Comparison of ENCODE assay signal across 33 mouse cellular contexts in the genomic region with DNA sequence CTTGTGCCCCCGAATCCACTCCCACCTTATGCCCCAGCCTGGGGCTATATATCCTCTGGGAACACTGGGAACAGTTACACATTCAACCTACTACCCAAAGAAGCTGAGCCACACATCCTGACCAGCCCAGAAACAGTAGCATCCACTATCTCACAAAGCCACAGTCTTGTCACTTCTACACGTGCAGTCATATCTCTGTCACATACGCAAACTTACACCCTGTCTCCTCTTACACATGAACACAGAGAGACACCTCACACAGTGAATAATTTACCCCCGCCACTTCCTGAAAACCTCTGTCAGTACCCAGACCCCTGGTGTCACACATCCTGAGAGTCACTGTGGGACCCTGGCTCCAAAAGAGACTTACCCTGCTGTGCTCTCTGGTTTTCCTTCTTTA. TPM values are rescaled to one million over a fixed set of nuclear protein-coding genes. Genes with fewer than 3 reads are reported as not detected.
A peak's percentile ranks its signal among the peaks of the same experiment; 100 is the strongest.
DNase-seq lines count a peak whose midpoint lies in the region; ATAC-seq lines count a peak whose summit lies in the region.
"Had no signal": no experiment of that assay in that cellular context is flagged by ENCODE, and none has a peak within 500 bp of the region (broad histone marks: within the 10 kb centered on the region; RNA-seq: fewer than 3 reads in every experiment).

No protein-coding gene starts in this region.

- H3K27me3 ChIP-seq in liver, embryonic 13.5 days: no peaks in the 10 kb centered on the region
- H3K27me3 ChIP-seq: forebrain, embryonic 15.5 days; limb, embryonic 12.5 days; midbrain, embryonic 15.5 days had no signal

- no peaks in the 10 kb centered on the region; the same call in 1 of the 2 replicates for H3K9me3 ChIP-seq in liver, embryonic 13.5 days (replicated peaks)
- H3K9me3 ChIP-seq: forebrain, embryonic 15.5 days; heart, embryonic 13.5 days; hindbrain, embryonic 10.5 days; limb, embryonic 12.5 days; midbrain, embryonic 15.5 days had no signal

- intact Hi-C loops in heart, postnatal 36 days (cut with DNase I): no loop called here

- ATAC-seq in common myeloid progenitor, adult 5-6 weeks (replicated peaks; ENCODE audit: low read depth, poor library complexity, severe bottlenecking): peak; percentile 20; the same call in 1 of the 2 replicates
- peak; percentile 88 for ATAC-seq in liver, embryonic 13.5 days (ENCODE audit: low read depth)
- peak; percentile 74 for ATAC-seq in megakaryocyte progenitor cell, adult 5-6 weeks (replicated peaks; ENCODE audit: poor library complexity)
- ATAC-seq: forebrain, embryonic 15.5 days; intestine, embryonic 16.5 days; lung, postnatal 0 days; midbrain, embryonic 15.5 days had no signal

- peaks cover 39% of the 10 kb centered on the region for H3K4me1 ChIP-seq in liver, embryonic 13.5 days (replicated peaks)
- H3K4me1 ChIP-seq: forebrain, embryonic 15.5 days; heart, embryonic 13.5 days had no signal

- H3K9ac ChIP-seq in liver, embryonic 13.5 days: peak overlapping the region; percentile 61
- H3K9ac ChIP-seq: forebrain, embryonic 15.5 days; heart, embryonic 13.5 days; limb, embryonic 12.5 days; midbrain, embryonic 15.5 days had no signal

- peak overlapping the region; percentile 38 for H3K4me3 ChIP-seq in liver, embryonic 13.5 days (replicated peaks)
- H3K4me3 ChIP-seq: forebrain, embryonic 15.5 days; heart, embryonic 13.5 days; hindbrain, embryonic 10.5 days; limb, embryonic 12.5 days; midbrain, embryonic 15.5 days had no signal

- H3K4me2 ChIP-seq in liver, embryonic 13.5 days: peak overlapping the region; percentile 65
- H3K4me2 ChIP-seq: forebrain, embryonic 15.5 days; heart, embryonic 13.5 days; limb, embryonic 12.5 days; midbrain, embryonic 15.5 days had no signal

- H3K27ac ChIP-seq in liver, embryonic 13.5 days: peak overlapping the region; percentile 72
- H3K27ac ChIP-seq: forebrain, embryonic 15.5 days; heart, embryonic 13.5 days; hindbrain, embryonic 10.5 days; hindbrain, postnatal 0 days; limb, embryonic 12.5 days; midbrain, embryonic 15.5 days had no signal

- WGBS in liver, embryonic 13.5 days (ENCODE audit: insufficient replicate concordance): 21% methylated on average over 4 of the region's 4 CpGs

- no peaks in the 10 kb centered on the region for H3K36me3 ChIP-seq in liver, embryonic 13.5 days
- H3K36me3 ChIP-seq: forebrain, embryonic 15.5 days; heart, embryonic 13.5 days; hindbrain, embryonic 10.5 days; limb, embryonic 12.5 days; midbrain, embryonic 15.5 days had no signal

- peak; percentile 66 for DNase-seq in heart, adult 11 months
- DNase-seq in heart, postnatal 36 days: no peak
- DNase-seq in liver, embryonic 13.5 days: peak; percentile 32
- no peak for DNase-seq in embryo, embryonic 10.5 days (ENCODE audit: low spot score)
- no peak for DNase-seq in right cerebral cortex, postnatal 4 days
- DNase-seq: adrenal gland, postnatal 25 days; cerebellum, adult 11-12 months; cerebellum, adult 9-11 months; heart, postnatal 10 days; kidney, adult 8-10 months; kidney, postnatal 10 days; layer of hippocampus, adult 9-11 months; lung, adult 18-20 months; lung, postnatal 4 days; right cerebral cortex, adult 18-20 months had no signal

RNA-seq across cellular contexts. Expression of a gene that starts 13.2 kb away (rescaled TPM):
- 100 to 1,000 TPM; 204 to 236 TPM for total RNA-seq in heart, postnatal 36 days (2021)
- not detected in 2 replicates for total RNA-seq in common myeloid progenitor, adult 5-6 weeks (2017)
- 1.3 and 1.6 TPM in 2 replicates for polyA plus RNA-seq in liver, embryonic 13.5 days (2015; fragmentation: Nextera tagmentation; extraction: Ambion mirVana)
- total RNA-seq in megakaryocyte progenitor cell, adult 5-6 weeks (2015): 1.5 TPM in 1 of 2 replicates, not detected in the other
- total RNA-seq in megakaryocyte progenitor cell, adult 5-6 weeks (2017): 0.07 TPM in 1 of 2 replicates, not detected in the other

RNA-seq across cellular contexts. Expression of a gene that starts 19.1 kb away (rescaled TPM):
- total RNA-seq in heart, postnatal 36 days (2021): 10 to 100 TPM; 74.5 to 76.1 TPM
- total RNA-seq in common myeloid progenitor, adult 5-6 weeks (2017): 144 and 182 TPM in 2 replicates
- 17.7 and 19.1 TPM in 2 replicates for polyA plus RNA-seq in liver, embryonic 13.5 days (2015; fragmentation: Nextera tagmentation; extraction: Ambion mirVana)
- total RNA-seq in megakaryocyte progenitor cell, adult 5-6 weeks (2015): 65.4 and 66.0 TPM in 2 replicates
- 109 and 124 TPM in 2 replicates for total RNA-seq in megakaryocyte progenitor cell, adult 5-6 weeks (2017)

RNA-seq across cellular contexts. Expression of a gene that starts 53.3 kb away (rescaled TPM):
- 10 to 100 TPM; 15.0 to 15.9 TPM for total RNA-seq in heart, postnatal 36 days (2021)
- total RNA-seq in common myeloid progenitor, adult 5-6 weeks (2017): 93.1 and 95.1 TPM in 2 replicates
- 13.9 and 15.4 TPM in 2 replicates for polyA plus RNA-seq in liver, embryonic 13.5 days (2015; fragmentation: Nextera tagmentation; extraction: Ambion mirVana)
- total RNA-seq in megakaryocyte progenitor cell, adult 5-6 weeks (2015): 105 and 126 TPM in 2 replicates
- 115 and 121 TPM in 2 replicates for total RNA-seq in megakaryocyte progenitor cell, adult 5-6 weeks (2017)

RNA-seq across cellular contexts. Expression of a gene that starts 60.0 kb away (rescaled TPM):
- total RNA-seq in heart, postnatal 36 days (2021): not detected
- not detected in 2 replicates for total RNA-seq in common myeloid progenitor, adult 5-6 weeks (2017)
- polyA plus RNA-seq in liver, embryonic 13.5 days (2015; fragmentation: Nextera tagmentation; extraction: Ambion mirVana): not detected in 2 replicates
- total RNA-seq in megakaryocyte progenitor cell, adult 5-6 weeks (2015): not detected in 2 replicates
- not detected in 2 replicates for total RNA-seq in megakaryocyte progenitor cell, adult 5-6 weeks (2017)
- total RNA-seq: adrenal gland, postnatal 25 days; gastrocnemius, adult 8-10 months; gastrocnemius, postnatal 4 days; heart, adult 8-10 months; heart, postnatal 10 days; left cerebral cortex, adult 18-20 months; left cerebral cortex, postnatal 25 days; neutrophil, adult 5-6 weeks had no signal
- polyA plus RNA-seq: embryonic facial prominence, embryonic 14.5 days; large intestine, adult 2 months; lung, postnatal 0 days had no signal

Comparison
In these comparisons a context has a peak if more than half of its experiments do, and no peak if none do; other contexts are left out.
1. DNase-seq: peak in heart, adult 11 months (single experiment) and liver, embryonic 13.5 days (single experiment); none in heart, postnatal 36 days (0 of 2), embryo, embryonic 10.5 days (single experiment) and right cerebral cortex, postnatal 4 days (single experiment).
2. ATAC-seq: peak in every context shown above with its lines; median percentile 88 in liver, embryonic 13.5 days; 74 in megakaryocyte progenitor cell, adult 5-6 weeks; 20 in common myeloid progenitor, adult 5-6 weeks.
3. RNA of a gene that starts 13.2 kb away (total RNA-seq): 204 to 236 TPM in heart, postnatal 36 days; 0.07 to 1.5 TPM in megakaryocyte progenitor cell, adult 5-6 weeks and not detected in common myeloid progenitor, adult 5-6 weeks; every median in the first group is over 10 times any median in the second.